Mouse (Mus musculus): Measurements from ENCODE around the gene Svs2. TPM values are rescaled to one million over a fixed set of nuclear protein-coding genes. Genes with fewer than 3 reads are reported as not detected.

Gene Svs2
- polyA plus RNA-seq, 1 experiment from 2014 or later: not detected

- Histone ChIP-seq H3K36me3 (ENCODE audit: control insufficient read depth, insufficient read depth, low read length) (no peaks in the 10 kb centered on the region), H3K9ac (ENCODE audit: low read length) (no peak overlapping the region), H3K27ac (ENCODE audit: low read depth, low read length) (no peak overlapping the region), H3K27me3 (ENCODE audit: control insufficient read depth, insufficient read depth, low read length) (no peaks in the 10 kb centered on the region), H3K4me3 (ENCODE audit: low read depth, low read length) (no peak overlapping the region), H3K9me3 (ENCODE audit: control insufficient read depth, low read length) (no peaks in the 10 kb centered on the region), H3K4me2 (ENCODE audit: low read depth, low read length, severe bottlenecking) (no peak overlapping the region), H3K4me1 (replicated peaks; ENCODE audit: control insufficient read depth, insufficient read depth, low read length) (0 out of 2 replicates have a peak, but pooled peaks cover 2% of the 10 kb centered on the region)
- DNase-seq (ENCODE audit: low spot score) (no peak), ATAC-seq (replicated peaks; ENCODE audit: low FRiP score) (no peak)
- 26% methylated on average over 5 of the region's 5 CpGs for WGBS
These were observed 49.5 kb downstream of the Svs2 start for GRCm38 (mm10) chr2:164188722-164189121.

Other genes with a start within 250 kb of the Svs2 start
- gene Ywhab, start 243.5 kb downstream of the Svs2 start, polyA plus RNA-seq (2014; fragmentation: Nextera tagmentation; extraction: Ambion mirVana): 316 and 330 TPM in 2 replicates
- gene Pabpc1l, start 213.0 kb downstream of the Svs2 start, polyA plus RNA-seq (2014; fragmentation: Nextera tagmentation; extraction: Ambion mirVana): 1.4 and 1.5 TPM in 2 replicates
- 39.9 and 40.1 TPM in 2 replicates for gene Stk4, start 168.1 kb downstream of the Svs2 start, polyA plus RNA-seq (2014; fragmentation: Nextera tagmentation; extraction: Ambion mirVana)
- 52.7 and 54.9 TPM in 2 replicates for gene Tomm34, start 167.3 kb downstream of the Svs2 start, polyA plus RNA-seq (2014; fragmentation: Nextera tagmentation; extraction: Ambion mirVana)
- not detected in 2 replicates for gene Kcns1, start 67.4 kb downstream of the Svs2 start, polyA plus RNA-seq (2014; fragmentation: Nextera tagmentation; extraction: Ambion mirVana)
- gene Wfdc5, start 55.7 kb downstream of the Svs2 start, polyA plus RNA-seq (2014; fragmentation: Nextera tagmentation; extraction: Ambion mirVana): not detected in 2 replicates
- gene Wfdc12, start 47.9 kb downstream of the Svs2 start, polyA plus RNA-seq (2014; fragmentation: Nextera tagmentation; extraction: Ambion mirVana): not detected in 2 replicates
- gene Wfdc15a, start 38.3 kb downstream of the Svs2 start, polyA plus RNA-seq (2014; fragmentation: Nextera tagmentation; extraction: Ambion mirVana): not detected in 2 replicates
- gene Wfdc15b, start 16.8 kb downstream of the Svs2 start, polyA plus RNA-seq (2014; fragmentation: Nextera tagmentation; extraction: Ambion mirVana): not detected in 2 replicates
- not detected in 2 replicates for gene Svs3b, start 18.2 kb upstream of the Svs2 start, polyA plus RNA-seq (2014; fragmentation: Nextera tagmentation; extraction: Ambion mirVana)
- gene Svs4, start 40.0 kb upstream of the Svs2 start, polyA plus RNA-seq (2014; fragmentation: Nextera tagmentation; extraction: Ambion mirVana): not detected in 2 replicates
- not detected in 2 replicates for gene Svs3a, start 50.8 kb upstream of the Svs2 start, polyA plus RNA-seq (2014; fragmentation: Nextera tagmentation; extraction: Ambion mirVana)
- not detected in 2 replicates for gene Svs6, start 78.3 kb upstream of the Svs2 start, polyA plus RNA-seq (2014; fragmentation: Nextera tagmentation; extraction: Ambion mirVana)
- not detected in 2 replicates for gene Svs5, start 94.3 kb upstream of the Svs2 start, polyA plus RNA-seq (2014; fragmentation: Nextera tagmentation; extraction: Ambion mirVana)
- gene Slpi, start 150.6 kb upstream of the Svs2 start, polyA plus RNA-seq (2014; fragmentation: Nextera tagmentation; extraction: Ambion mirVana): 0.31 and 0.32 TPM in 2 replicates
- gene Rbpjl, start 164.7 kb upstream of the Svs2 start, polyA plus RNA-seq (2014; fragmentation: Nextera tagmentation; extraction: Ambion mirVana): not detected in 2 replicates
- gene Matn4, start 166.7 kb upstream of the Svs2 start, polyA plus RNA-seq (2014; fragmentation: Nextera tagmentation; extraction: Ambion mirVana): not detected in 2 replicates
- 15.3 and 15.9 TPM in 2 replicates for gene Sdc4, start 205.4 kb upstream of the Svs2 start, polyA plus RNA-seq (2014; fragmentation: Nextera tagmentation; extraction: Ambion mirVana)
- 63.4 and 71.2 TPM in 2 replicates for gene Sys1, start 218.5 kb upstream of the Svs2 start, polyA plus RNA-seq (2014; fragmentation: Nextera tagmentation; extraction: Ambion mirVana)
- 3.2 and 7.3 TPM in 2 replicates for gene Gm20458, start 222.5 kb upstream of the Svs2 start, polyA plus RNA-seq (2014; fragmentation: Nextera tagmentation; extraction: Ambion mirVana)
- gene Trp53tg5, start 235.3 kb upstream of the Svs2 start, polyA plus RNA-seq (2014; fragmentation: Nextera tagmentation; extraction: Ambion mirVana): not detected in 2 replicates
- 3.4 and 3.6 TPM in 2 replicates for gene Dbndd2, start 247.6 kb upstream of the Svs2 start, polyA plus RNA-seq (2014; fragmentation: Nextera tagmentation; extraction: Ambion mirVana)